Mouse (Mus musculus): ENCODE results near the gene LTO1. TPM values are rescaled to one million over a fixed set of nuclear protein-coding genes. Genes with fewer than 3 reads are reported as not detected.
"Not testable (repeated sequence)": the region's sequence is repeated elsewhere in the genome, so short reads cannot be mapped to it uniquely, and the experiment has no call there.

Gene LTO1
- 26.6 and 29.5 TPM in 2 replicates for polyA plus RNA-seq (2015; fragmentation: Nextera tagmentation; extraction: Ambion mirVana)

DNA sequence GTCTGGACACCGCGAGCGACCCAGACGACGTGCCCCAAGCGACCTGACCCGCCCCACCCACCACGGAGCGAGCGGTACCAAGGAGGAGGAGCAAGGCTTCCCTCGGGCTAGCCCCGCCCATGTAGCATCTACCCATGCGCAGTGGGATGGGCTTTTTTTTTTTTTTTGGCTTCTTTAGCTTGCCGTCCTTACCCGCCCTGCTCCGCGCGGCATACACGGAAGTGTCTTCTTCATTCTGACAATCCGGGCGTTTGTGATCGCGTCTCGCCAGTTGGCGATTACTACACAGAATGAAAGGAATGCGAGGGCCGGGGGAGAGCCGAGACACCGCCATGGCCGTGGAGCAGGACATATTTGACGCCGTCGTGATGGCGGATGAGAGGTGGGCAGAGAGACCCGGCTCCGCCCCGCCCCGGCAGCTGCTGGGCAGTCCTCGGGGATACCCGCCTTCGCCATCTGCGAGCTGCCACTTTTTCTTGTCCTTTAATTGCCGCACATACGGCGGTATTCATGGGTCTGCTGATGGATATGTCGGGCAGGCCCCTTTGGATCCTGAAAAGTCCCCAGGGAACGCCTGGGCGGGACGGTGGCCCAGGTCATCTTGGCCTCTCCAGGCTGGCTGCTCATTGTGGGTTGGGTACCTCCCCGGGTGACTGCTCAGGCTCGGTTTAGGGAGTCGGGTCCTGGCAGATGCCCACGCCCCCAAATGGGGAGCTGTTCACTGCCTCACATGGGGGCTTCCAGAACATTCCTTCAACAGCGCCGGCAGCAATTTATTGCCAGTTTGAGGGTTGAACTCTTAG lies at the start of gene LTO1:
Gene LTO1, plus strand, starts transcription at position 153 of the 803 bp plus-strand sequence.
- H3K9ac ChIP-seq: peak within 1 kb of the TSS; percentile 74
- no peaks in the 10 kb centered on the region for H3K9me3 ChIP-seq (replicated peaks)
- no peaks in the 10 kb centered on the region for H3K27me3 ChIP-seq
- peak within 1 kb of the TSS; percentile 74 for H3K27ac ChIP-seq (replicated peaks)
- peak within 1 kb of the TSS; percentile 94 for H3K4me2 ChIP-seq (replicated peaks)
- ATAC-seq (ENCODE audit: insufficient number of reproducible peaks, low FRiP score, low TSS enrichment, low read depth): peak; percentile 91
- H3K4me3 ChIP-seq (replicated peaks): peak within 1 kb of the TSS; percentile 68
- H3K4me1 ChIP-seq: peaks cover 12% of the 10 kb centered on the region
- H3K36me3 ChIP-seq: peaks cover 29% of the 10 kb centered on the region
- WGBS: under 1% methylated on average over 55 of the region's 55 CpGs

DNA sequence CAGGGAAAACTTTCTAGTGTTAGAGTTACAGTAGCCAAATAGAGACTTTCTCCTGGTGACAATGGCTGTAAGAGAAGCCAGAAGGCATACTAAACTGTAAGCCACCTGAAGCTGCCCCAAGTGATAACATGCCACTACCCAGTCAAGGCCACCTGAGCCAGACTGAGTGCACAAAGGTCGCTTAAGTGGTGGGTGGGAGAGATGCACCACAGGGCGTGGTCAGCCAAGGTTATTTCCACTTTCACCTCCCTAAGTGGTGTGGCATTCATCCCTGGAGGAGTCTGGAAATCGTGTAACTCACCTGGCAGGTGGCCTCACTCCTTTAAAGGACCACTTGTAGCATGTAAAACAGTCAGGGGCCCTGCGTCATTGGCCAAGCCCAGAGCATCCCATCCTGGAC lies 47.7 kb upstream of the LTO1 start:
- Histone ChIP-seq H3K27me3 (peaks cover 54% of the 10 kb centered on the region), H3K27ac (replicated peaks) (no peak overlapping the region), H3K36me3 (no peaks in the 10 kb centered on the region), H3K9ac (no peak overlapping the region), H3K4me1 (peaks cover under 1% of the 10 kb centered on the region; the same call in 1 of the 2 replicates), H3K4me3 (replicated peaks) (no peak overlapping the region), H3K4me2 (replicated peaks) (no peak overlapping the region), H3K9me3 (replicated peaks) (no peaks in the 10 kb centered on the region)
- ATAC-seq (ENCODE audit: insufficient number of reproducible peaks, low FRiP score, low TSS enrichment, low read depth): no peak
- 55% methylated on average over 4 of the region's 4 CpGs for WGBS

DNA sequence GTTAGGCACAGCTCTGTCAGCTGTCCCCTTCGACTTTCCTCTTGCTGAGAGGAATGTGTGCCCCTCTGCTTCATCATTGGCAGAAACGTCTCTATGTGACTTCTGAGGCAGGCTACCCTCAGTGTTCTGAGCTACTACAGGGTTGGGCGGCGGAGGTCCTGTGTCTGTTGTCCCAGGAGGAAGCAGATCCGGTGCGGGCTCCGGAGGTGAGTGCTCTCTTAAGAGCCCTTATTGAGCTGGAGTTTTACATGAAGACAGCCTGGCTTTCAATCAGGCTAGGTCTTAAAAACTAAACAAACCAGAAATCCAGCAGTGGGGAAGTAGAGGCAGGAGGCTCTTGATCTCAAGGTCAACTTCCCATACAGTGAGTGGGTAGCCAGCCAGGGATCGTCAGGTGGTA lies 47.3 kb upstream of the LTO1 start:
- Histone ChIP-seq H3K9ac (no peak overlapping the region), H3K4me3 (replicated peaks) (no peak overlapping the region), H3K9me3 (replicated peaks) (no peaks in the 10 kb centered on the region), H3K36me3 (no peaks in the 10 kb centered on the region), H3K27ac (replicated peaks) (no peak overlapping the region), H3K27me3 (peaks cover 50% of the 10 kb centered on the region), H3K4me1 (no peaks in the 10 kb centered on the region), H3K4me2 (replicated peaks) (no peak overlapping the region)
- ATAC-seq (ENCODE audit: insufficient number of reproducible peaks, low FRiP score, low TSS enrichment, low read depth): no peak
- WGBS: 77% methylated on average over 8 of the region's 8 CpGs

DNA sequence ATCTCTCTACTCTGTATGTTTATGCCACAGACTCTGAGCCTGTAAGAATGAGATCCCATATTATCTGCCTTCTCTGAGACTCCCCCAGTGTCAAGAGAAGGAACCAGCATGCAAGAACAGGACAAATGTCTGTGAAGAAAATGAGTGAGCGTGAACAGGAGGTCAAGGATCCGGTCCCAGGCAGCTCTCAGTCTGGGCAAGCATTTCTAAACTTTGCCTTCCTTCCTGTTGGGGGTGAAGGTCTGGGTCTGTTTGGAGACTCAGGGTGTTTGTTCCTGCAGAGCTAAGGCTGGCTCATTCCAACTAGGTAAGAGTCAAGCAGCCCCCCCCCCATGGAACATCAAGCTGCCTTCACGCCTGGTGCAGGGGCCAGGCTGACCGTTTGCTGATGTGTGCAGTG lies 42.5 kb upstream of the LTO1 start:
- Histone ChIP-seq H3K36me3 (no peaks in the 10 kb centered on the region), H3K27ac (replicated peaks) (no peak overlapping the region), H3K4me3 (replicated peaks) (no peak overlapping the region), H3K4me2 (replicated peaks) (no peak overlapping the region), H3K4me1 (no peaks in the 10 kb centered on the region), H3K9me3 (replicated peaks) (no peaks in the 10 kb centered on the region), H3K9ac (no peak overlapping the region), H3K27me3 (peaks cover 4% of the 10 kb centered on the region; the same call in 1 of the 2 replicates)
- 58% methylated on average over 4 of the region's 4 CpGs for WGBS
- no peak for ATAC-seq (ENCODE audit: insufficient number of reproducible peaks, low FRiP score, low TSS enrichment, low read depth)

DNA sequence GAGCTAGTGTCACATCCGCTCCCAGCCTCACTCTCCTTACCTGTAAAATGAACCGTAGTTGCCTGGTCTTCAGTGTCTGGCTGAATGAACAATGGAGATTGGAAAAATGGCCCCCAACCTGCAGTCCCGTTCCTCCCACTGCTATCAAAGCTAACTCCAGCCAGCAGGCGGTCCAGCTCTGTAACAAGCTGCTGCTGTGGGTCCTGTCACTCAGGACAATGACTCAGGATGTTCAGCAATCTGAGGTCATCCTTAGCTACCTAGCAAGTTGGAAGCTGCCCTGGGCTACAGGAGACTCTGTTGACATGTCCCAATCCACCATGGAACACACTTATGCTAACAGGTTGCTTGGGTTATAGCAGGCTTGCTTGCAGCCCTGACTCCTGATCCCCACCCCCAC lies 41.7 kb upstream of the LTO1 start:
- Histone ChIP-seq H3K9me3 (replicated peaks) (no peaks in the 10 kb centered on the region), H3K4me2 (replicated peaks) (no peak overlapping the region), H3K27me3 (no peaks in the 10 kb centered on the region), H3K4me3 (replicated peaks) (no peak overlapping the region), H3K9ac (no peak overlapping the region), H3K36me3 (no peaks in the 10 kb centered on the region), H3K4me1 (no peaks in the 10 kb centered on the region), H3K27ac (replicated peaks) (no peak overlapping the region)
- WGBS: 75% methylated on average over 4 of the region's 4 CpGs
- ATAC-seq (ENCODE audit: insufficient number of reproducible peaks, low FRiP score, low TSS enrichment, low read depth): no peak

DNA sequence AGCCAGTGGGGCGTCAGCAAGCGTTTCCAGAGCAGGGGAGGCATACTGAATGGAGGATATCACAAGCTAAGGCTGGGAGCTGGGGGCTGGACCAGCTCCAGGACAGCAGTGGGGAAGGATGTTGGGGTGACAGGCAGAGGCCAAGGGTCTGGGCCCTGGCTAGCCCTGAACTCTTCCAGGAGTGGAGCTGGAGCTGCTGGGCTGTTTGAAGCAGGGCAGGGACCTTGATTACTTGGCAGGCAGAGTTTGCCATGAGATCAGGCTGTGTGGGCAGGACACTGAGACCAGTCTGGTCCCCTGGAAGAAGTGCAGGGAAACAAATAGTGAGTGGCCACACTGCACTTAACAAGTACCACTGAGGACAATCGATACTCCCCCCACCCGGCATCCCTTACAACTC lies 40.7 kb upstream of the LTO1 start:
- no peak overlapping the region for H3K9ac ChIP-seq
- 63% methylated on average over 4 of the region's 4 CpGs for WGBS

DNA sequence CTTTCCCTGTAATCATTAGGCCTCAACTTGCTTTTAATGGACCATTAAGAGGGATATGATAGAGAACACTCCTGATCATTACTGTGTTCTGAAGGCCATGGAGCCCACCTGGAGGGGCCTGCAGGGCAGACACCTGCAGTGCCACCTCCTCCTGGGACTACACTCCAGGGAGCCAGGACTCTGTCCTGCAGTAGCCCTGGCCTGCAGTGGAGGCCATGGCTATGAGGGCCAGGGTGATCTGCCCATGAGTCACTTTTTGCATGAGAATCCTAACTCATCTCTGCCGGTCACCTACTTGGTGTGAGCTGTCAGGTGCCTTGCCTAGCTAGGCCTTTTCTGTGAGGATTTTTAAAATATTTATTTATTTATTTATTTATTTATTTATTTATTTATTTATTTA lies 36.5 kb upstream of the LTO1 start:
- H3K9ac ChIP-seq: no peak overlapping the region
- H3K4me2 ChIP-seq (replicated peaks): no peak overlapping the region
- 93% methylated on average over 1 of the region's 1 CpGs for WGBS
- no peak for ATAC-seq (ENCODE audit: insufficient number of reproducible peaks, low FRiP score, low TSS enrichment, low read depth)
- H3K27ac ChIP-seq (replicated peaks): no peak overlapping the region
- H3K27me3 ChIP-seq: no peaks in the 10 kb centered on the region
- H3K4me3 ChIP-seq (replicated peaks): no peak overlapping the region
- H3K36me3 ChIP-seq: no peaks in the 10 kb centered on the region
- no peaks in the 10 kb centered on the region for H3K9me3 ChIP-seq (replicated peaks)
- H3K4me1 ChIP-seq: no peaks in the 10 kb centered on the region

More for the DNA sequence above, 40.7 kb upstream of the LTO1 start:
- Histone ChIP-seq H3K4me3 (replicated peaks) (no peak overlapping the region), H3K36me3 (no peaks in the 10 kb centered on the region), H3K9me3 (replicated peaks) (no peaks in the 10 kb centered on the region), H3K4me1 (no peaks in the 10 kb centered on the region), H3K27me3 (no peaks in the 10 kb centered on the region), H3K27ac (replicated peaks) (no peak overlapping the region), H3K4me2 (replicated peaks) (no peak overlapping the region)
- ATAC-seq (ENCODE audit: insufficient number of reproducible peaks, low FRiP score, low TSS enrichment, low read depth): no peak

DNA sequence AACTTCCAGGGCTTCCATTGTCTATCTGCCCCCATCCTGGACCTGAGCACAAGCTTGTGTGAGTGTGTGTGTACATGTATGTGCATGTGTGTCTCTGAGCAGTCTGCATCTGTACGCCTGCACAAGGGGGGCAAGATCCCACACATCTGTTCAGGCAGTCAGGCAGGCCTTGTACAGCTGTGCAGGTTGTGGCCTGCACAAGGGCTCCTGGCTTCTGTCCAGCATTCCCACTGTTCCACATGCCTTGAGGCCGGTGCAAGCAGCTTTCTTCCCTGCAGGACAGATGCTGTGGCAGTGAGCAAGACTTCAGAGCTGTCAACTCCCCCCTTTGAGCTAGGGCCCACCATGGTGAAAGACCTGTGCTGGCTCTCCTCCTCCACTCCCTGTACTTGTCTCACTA lies 31.8 kb upstream of the LTO1 start:
- peaks cover under 1% of the 10 kb centered on the region; the same call in 1 of the 2 replicates for H3K27me3 ChIP-seq
- no peaks in the 10 kb centered on the region for H3K9me3 ChIP-seq (replicated peaks)
- no peak overlapping the region for H3K4me3 ChIP-seq (replicated peaks)
- 0 out of 2 replicates have a peak, but pooled peaks have one; percentile 51 for ATAC-seq (ENCODE audit: insufficient number of reproducible peaks, low FRiP score, low TSS enrichment, low read depth)
- H3K36me3 ChIP-seq: no peaks in the 10 kb centered on the region
- no peaks in the 10 kb centered on the region for H3K4me1 ChIP-seq
- no peak overlapping the region for H3K9ac ChIP-seq
- H3K4me2 ChIP-seq (replicated peaks): no peak overlapping the region
- no peak overlapping the region for H3K27ac ChIP-seq (replicated peaks)
- WGBS: 16% methylated on average over 2 of the region's 2 CpGs

DNA sequence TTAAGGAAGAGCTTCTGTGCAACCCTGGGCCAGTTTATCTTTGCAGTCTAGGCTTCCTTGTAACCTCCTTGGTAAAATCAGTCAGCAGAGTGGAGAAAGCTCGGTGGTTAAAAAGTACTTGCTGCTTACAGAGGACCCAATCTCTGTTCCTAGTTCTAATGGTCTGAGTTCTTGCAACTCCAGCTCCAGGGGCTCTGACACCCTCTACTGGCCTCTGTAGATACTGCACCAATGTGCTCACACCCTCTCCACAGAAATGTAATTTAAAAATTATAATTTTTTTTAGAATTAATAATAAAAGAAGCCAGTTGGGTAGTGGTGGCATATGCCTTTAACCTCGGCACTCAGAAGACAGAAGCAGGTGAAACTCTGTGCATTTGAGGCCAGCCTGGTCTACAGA lies 27.2 kb upstream of the LTO1 start:
- no peak overlapping the region for H3K4me3 ChIP-seq (replicated peaks)
- H3K9ac ChIP-seq: no peak overlapping the region
- peaks cover 5% of the 10 kb centered on the region; the same call in 1 of the 2 replicates for H3K4me1 ChIP-seq
- H3K27me3 ChIP-seq: peaks cover 17% of the 10 kb centered on the region
- H3K4me2 ChIP-seq (replicated peaks): no peak overlapping the region
- H3K36me3 ChIP-seq: no peaks in the 10 kb centered on the region
- ATAC-seq (ENCODE audit: insufficient number of reproducible peaks, low FRiP score, low TSS enrichment, low read depth): no peak
- 76% methylated on average over 2 of the region's 2 CpGs for WGBS
- H3K9me3 ChIP-seq (replicated peaks): no peaks in the 10 kb centered on the region
- H3K27ac ChIP-seq (replicated peaks): no peak overlapping the region

DNA sequence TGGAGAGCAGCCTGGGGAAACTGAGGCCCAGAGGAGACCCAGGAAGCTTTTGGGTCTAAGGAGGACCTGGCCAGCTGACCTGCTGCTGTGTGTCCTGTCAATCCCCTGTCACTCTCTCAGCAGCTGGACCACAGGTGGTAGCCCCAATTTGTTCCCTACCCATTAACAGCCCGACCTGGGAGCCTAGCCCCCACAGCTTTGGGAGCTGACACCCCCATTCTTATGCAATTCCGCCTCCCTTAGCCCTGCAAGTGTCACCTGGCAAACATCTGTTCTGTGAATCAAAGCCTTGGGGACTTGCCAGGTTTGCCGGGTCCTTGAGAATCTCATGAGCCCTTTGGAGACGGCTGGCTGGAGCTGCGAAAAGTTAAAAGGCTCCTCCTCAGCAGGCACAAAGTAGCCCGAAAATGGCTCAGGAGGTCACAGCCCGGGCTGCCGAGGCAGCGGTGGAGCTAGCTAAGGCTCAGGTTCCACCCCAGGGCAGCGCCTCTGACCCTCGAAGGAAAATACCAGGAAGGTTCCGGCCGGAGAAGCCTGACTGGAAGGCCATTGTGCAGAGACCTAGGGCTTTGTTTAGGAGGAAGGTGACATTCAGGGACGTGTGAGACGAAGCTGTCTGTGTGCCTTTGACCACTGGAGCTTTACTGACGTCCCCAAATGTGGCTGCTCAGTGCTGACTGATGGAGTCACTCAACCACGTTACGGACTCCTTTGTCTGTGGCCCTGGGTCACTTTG lies 26.2 kb upstream of the LTO1 start:
- H3K4me2 ChIP-seq (replicated peaks): no peak overlapping the region
- no peaks in the 10 kb centered on the region for H3K36me3 ChIP-seq
- no peak for ATAC-seq (ENCODE audit: insufficient number of reproducible peaks, low FRiP score, low TSS enrichment, low read depth)
- H3K27ac ChIP-seq (replicated peaks): no peak overlapping the region
- 8% methylated on average over 18 of the region's 18 CpGs for WGBS
- peaks cover 17% of the 10 kb centered on the region for H3K27me3 ChIP-seq
- no peaks in the 10 kb centered on the region for H3K9me3 ChIP-seq (replicated peaks)
- no peak overlapping the region for H3K4me3 ChIP-seq (replicated peaks)
- no peak overlapping the region for H3K9ac ChIP-seq
- H3K4me1 ChIP-seq: peaks cover 5% of the 10 kb centered on the region; the same call in 1 of the 2 replicates

DNA sequence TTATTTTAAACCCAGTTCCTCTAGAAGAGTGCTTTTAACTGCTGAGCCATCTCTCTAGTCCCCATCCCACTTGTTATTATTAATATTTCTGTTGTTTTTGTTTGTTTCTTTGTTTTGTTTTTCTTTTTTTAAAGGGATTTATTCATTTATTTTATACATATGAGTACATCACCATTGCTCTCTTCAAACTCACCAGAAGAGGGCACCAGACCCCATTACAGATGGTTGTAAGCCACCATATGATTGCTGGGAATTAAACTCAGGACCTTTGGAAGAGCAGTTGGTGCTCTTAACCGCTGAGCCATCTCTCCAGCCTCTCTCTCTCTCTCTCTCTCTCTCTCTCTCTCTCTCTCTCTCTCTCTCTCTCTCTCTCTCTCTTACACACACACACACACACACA lies 24.2 kb upstream of the LTO1 start:
- H3K27me3 ChIP-seq: peaks cover 30% of the 10 kb centered on the region
- H3K4me3 ChIP-seq (replicated peaks); H3K27ac ChIP-seq (replicated peaks); ATAC-seq (ENCODE audit: insufficient number of reproducible peaks, low FRiP score, low TSS enrichment, low read depth); H3K9me3 ChIP-seq (replicated peaks); H3K36me3 ChIP-seq; H3K9ac ChIP-seq; H3K4me2 ChIP-seq (replicated peaks): not testable (repeated sequence)
- 94% methylated on average over 1 of the region's 1 CpGs for WGBS
- peaks cover 15% of the 10 kb centered on the region for H3K4me1 ChIP-seq

Data from embryonic facial prominence, embryonic 15.5 days (tissue).